Mouse (Mus musculus) hindbrain, embryonic 11.5 days (tissue): ENCODE results near the gene Gm12248. TPM values are rescaled to one million over a fixed set of nuclear protein-coding genes. Genes with fewer than 3 reads are reported as not detected.
"Not testable (repeated sequence)": the region's sequence is repeated elsewhere in the genome, so short reads cannot be mapped to it uniquely, and the experiment has no call there.

Experiments used
- ATAC-seq: fragments of 200-750 bp; cut with Nextera tagmentation; 2 replicates; pipeline ENCODE4 v1.8.0; 2017; ENCODE audit warnings: mild to moderate bottlenecking, moderate TSS enrichment, moderate library complexity; ENCODE audit not compliant: low FRiP score
- DNase-seq: peaks from one replicate; pipeline ENCODE4 v3.0.0-alpha.2; 2015; ENCODE audit warnings: low spot score
- H3K27ac ChIP-seq: fragments of 300-500 bp; sonication (generic); 2 replicates; pipeline ENCODE4 v1.5.1; 2014; ENCODE audit warnings: mild to moderate bottlenecking, low read depth, low read length
- H3K27me3 ChIP-seq: fragments of 300-500 bp; sonication (generic); 2 replicates; pipeline ENCODE4 v1.6.1; 2014; ENCODE audit warnings: mild to moderate bottlenecking, low read length, moderate library complexity, mixed read lengths; ENCODE audit not compliant: control insufficient read depth, insufficient read depth
- H3K36me3 ChIP-seq: fragments of 300-500 bp; sonication (generic); 2 replicates; pipeline ENCODE4 v1.6.1; 2014; ENCODE audit warnings: mild to moderate bottlenecking, low read length, moderate library complexity, mixed read lengths; ENCODE audit not compliant: control insufficient read depth, insufficient read depth
- H3K4me1 ChIP-seq: fragments of 300-500 bp; sonication (generic); replicated peaks from 2 replicates; pipeline ENCODE4 v1.6.1; 2014; ENCODE audit warnings: low read length, mixed read lengths; ENCODE audit not compliant: control insufficient read depth, insufficient read depth
- H3K4me2 ChIP-seq: fragments of 300-500 bp; sonication (generic); replicated peaks from 2 replicates; pipeline ENCODE4 v1.6.1; 2014; ENCODE audit warnings: mild to moderate bottlenecking, low read depth, low read length
- H3K4me3 ChIP-seq: fragments of 300-500 bp; sonication (generic); 2 replicates; pipeline ENCODE4 v1.5.1; 2014; ENCODE audit warnings: low read depth, low read length
- H3K9ac ChIP-seq: fragments of 300-500 bp; sonication (generic); 2 replicates; pipeline ENCODE4 v1.6.1; 2014; ENCODE audit warnings: low read depth, low read length
- H3K9me3 ChIP-seq: fragments of 300-500 bp; sonication (generic); 2 replicates; pipeline ENCODE4 v1.6.1; 2016; ENCODE audit warnings: low read length; ENCODE audit not compliant: control insufficient read depth
- WGBS: fragments of 180-500 bp; shearing (Covaris S2); extraction: QIAGEN DNeasy Blood & Tissue Kit; methylation state at CpG from one replicate; pipeline ENCODE4 v1.1.7; 2014; 5-methylcytosine and 5-hydroxymethylcytosine counted together
- polyA plus RNA-seq: library from polyadenylated mRNA; unstranded; fragments of >200 nt; fragmentation: Nextera tagmentation; extraction: Ambion mirVana; gene quantifications from 2 replicates; pipeline ENCODE4 v1.2.1, GENCODE M21; 2014

Gene Gm12248
- polyA plus RNA-seq, 1 experiment from 2014 or later: not detected

GRCm38 (mm10) chr11:58098366-58098720 is 5.4 kb upstream of the Gm12248 start:
- DNase-seq, H3K36me3 ChIP-seq, ATAC-seq, H3K4me1 ChIP-seq, H3K27ac ChIP-seq, H3K9me3 ChIP-seq, H3K4me2 ChIP-seq, H3K4me3 ChIP-seq, H3K9ac ChIP-seq, H3K27me3 ChIP-seq: not testable (repeated sequence)
- WGBS: 63% methylated on average over 5 of the region's 5 CpGs

DNA sequence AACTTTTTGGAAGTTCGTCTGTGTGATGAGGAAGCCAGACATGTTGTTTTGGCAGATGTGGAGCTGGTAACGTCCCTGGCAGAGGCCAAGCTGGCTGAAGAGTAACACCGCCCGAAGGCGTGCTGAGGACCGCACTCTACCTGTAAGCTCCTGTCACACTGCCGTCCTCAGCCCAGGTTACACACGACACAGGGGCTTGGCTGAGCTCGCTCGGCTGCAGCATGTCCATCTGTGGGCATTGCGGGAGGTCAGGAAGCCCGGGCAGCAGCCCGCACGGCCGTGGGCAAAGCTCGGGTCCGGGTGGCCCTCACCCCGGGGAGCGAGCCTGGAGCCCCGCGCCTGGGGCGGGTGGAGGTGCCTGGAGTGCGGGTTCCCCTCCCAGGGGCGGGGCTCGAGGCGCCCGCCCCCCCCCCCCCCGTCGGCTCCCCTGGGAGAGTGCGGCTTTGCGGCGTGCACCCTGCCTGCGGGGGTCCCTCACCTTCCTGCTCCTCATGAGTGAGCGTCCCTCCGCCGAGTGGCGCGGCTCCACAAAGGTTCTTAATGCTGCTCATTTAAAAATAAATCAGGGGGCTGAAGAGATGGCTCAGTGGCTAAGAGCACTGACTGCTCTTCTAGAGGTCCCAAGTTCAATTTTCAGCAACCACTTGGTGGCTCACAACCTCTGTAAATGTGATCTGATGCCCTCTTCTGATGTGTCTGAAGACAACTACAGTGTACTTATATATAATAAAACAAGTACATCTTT is 4.9 kb upstream of the Gm12248 start:
- Histone ChIP-seq H3K4me1 (0 out of 2 replicates have a peak, but pooled peaks cover 3% of the 10 kb centered on the region), H3K27ac (no peak overlapping the region), H3K36me3 (no peaks in the 10 kb centered on the region), H3K4me3 (peak overlapping the region; percentile 34), H3K4me2 (peak overlapping the region; percentile 66), H3K9me3 (no peaks in the 10 kb centered on the region), H3K27me3 (no peaks in the 10 kb centered on the region; the same call in 1 of the 2 replicates), H3K9ac (peak overlapping the region; percentile 19; the same call in 1 of the 2 replicates)
- WGBS: 3% methylated on average over 30 of the region's 38 CpGs
- no peak for DNase-seq
- ATAC-seq: no peak

DNA sequence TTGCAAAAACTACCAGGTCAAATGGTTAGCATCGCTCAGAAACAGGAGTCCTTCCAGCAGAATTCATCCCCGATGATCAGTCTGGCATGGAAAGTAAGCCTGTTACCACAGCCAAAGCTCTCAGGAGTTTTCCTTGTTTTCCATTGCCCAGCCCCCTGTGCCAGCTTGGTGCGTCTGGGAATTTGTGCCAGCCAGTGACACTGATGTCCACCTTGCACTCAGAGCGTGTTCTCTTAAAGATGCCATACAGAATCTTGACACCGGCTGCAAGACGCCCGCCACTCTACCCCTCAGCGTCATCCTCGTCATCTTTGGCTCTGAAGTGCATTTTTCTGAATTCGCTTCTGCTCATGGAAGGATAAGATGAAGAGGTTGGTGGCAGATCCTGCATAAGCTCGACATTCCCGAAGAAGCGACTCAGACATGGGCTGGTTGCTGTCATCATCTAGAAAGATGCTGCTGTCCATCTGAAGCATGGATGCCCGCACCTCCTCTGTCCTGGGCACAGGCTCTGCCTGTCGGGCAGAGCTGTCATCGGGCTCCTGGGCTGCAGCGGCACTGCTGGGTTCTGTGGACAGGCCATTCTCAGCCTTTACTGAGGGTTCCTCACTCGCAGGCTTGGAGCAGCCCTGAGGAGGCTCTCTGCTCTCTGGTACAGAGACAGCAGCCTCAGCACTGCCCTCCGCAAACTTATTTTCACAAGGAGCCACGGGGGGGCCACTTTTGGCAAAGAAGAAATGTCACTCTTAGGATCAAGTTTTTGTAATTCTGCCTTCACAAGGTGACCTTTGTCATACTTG is 4.1 kb upstream of the Gm12248 start:
- Histone ChIP-seq H3K9me3 (no peaks in the 10 kb centered on the region), H3K9ac (no peak overlapping the region), H3K4me2 (peak overlapping the region; percentile 66; the same call in 1 of the 2 replicates), H3K4me1 (0 out of 2 replicates have a peak, but pooled peaks cover 3% of the 10 kb centered on the region), H3K4me3 (no peak overlapping the region), H3K36me3 (no peaks in the 10 kb centered on the region), H3K27me3 (no peaks in the 10 kb centered on the region; the same call in 1 of the 2 replicates), H3K27ac (no peak overlapping the region)
- ATAC-seq (no peak), DNase-seq (no peak)
- 53% methylated on average over 20 of the region's 20 CpGs for WGBS

- ATAC-seq (no peak), DNase-seq (no peak)
- Histone ChIP-seq H3K9ac (no peak overlapping the region), H3K27ac (no peak overlapping the region), H3K9me3 (no peaks in the 10 kb centered on the region), H3K27me3 (no peaks in the 10 kb centered on the region; the same call in 1 of the 2 replicates), H3K4me1 (0 out of 2 replicates have a peak, but pooled peaks cover 3% of the 10 kb centered on the region), H3K36me3 (no peaks in the 10 kb centered on the region), H3K4me3 (no peak overlapping the region), H3K4me2 (no peak overlapping the region)
- WGBS: 89% methylated on average over 5 of the region's 5 CpGs
Measured at GRCm38 (mm10) chr11:58096160-58096559, 3.2 kb upstream of the Gm12248 start.

- Histone ChIP-seq H3K9me3 (no peaks in the 10 kb centered on the region), H3K36me3 (no peaks in the 10 kb centered on the region), H3K9ac (no peak overlapping the region), H3K4me1 (0 out of 2 replicates have a peak, but pooled peaks cover 3% of the 10 kb centered on the region), H3K4me3 (no peak overlapping the region), H3K27me3 (no peaks in the 10 kb centered on the region; the same call in 1 of the 2 replicates), H3K27ac (no peak overlapping the region), H3K4me2 (no peak overlapping the region)
- 68% methylated on average over 1 of the region's 1 CpGs for WGBS
- no peak for DNase-seq
- ATAC-seq: no peak
Measured at GRCm38 (mm10) chr11:58095561-58095960, 2.6 kb upstream of the Gm12248 start.

- H3K9me3 ChIP-seq: no peaks in the 10 kb centered on the region
- DNase-seq (no peak), ATAC-seq (no peak)
- H3K9ac ChIP-seq: no peak overlapping the region
- 78% methylated on average over 4 of the region's 4 CpGs for WGBS
- H3K36me3 ChIP-seq: no peaks in the 10 kb centered on the region
- no peak overlapping the region for H3K4me2 ChIP-seq
- H3K27me3 ChIP-seq: no peaks in the 10 kb centered on the region; the same call in 1 of the 2 replicates
- no peak overlapping the region for H3K4me3 ChIP-seq
- H3K4me1 ChIP-seq: 0 out of 2 replicates have a peak, but pooled peaks cover 3% of the 10 kb centered on the region
- H3K27ac ChIP-seq: no peak overlapping the region
Measured at GRCm38 (mm10) chr11:58094766-58095165, 1.8 kb upstream of the Gm12248 start.

GRCm38 (mm10) chr11:58092541-58092940 is 393 bp downstream of the Gm12248 start:
- Histone ChIP-seq H3K9ac (no peak overlapping the region), H3K4me1 (no peaks in the 10 kb centered on the region), H3K9me3 (no peaks in the 10 kb centered on the region), H3K27me3 (no peaks in the 10 kb centered on the region; the same call in 1 of the 2 replicates), H3K4me2 (no peak overlapping the region), H3K4me3 (no peak overlapping the region), H3K27ac (no peak overlapping the region), H3K36me3 (no peaks in the 10 kb centered on the region)
- WGBS: 47% methylated on average over 4 of the region's 4 CpGs
- no peak for ATAC-seq
- no peak for DNase-seq

DNA sequence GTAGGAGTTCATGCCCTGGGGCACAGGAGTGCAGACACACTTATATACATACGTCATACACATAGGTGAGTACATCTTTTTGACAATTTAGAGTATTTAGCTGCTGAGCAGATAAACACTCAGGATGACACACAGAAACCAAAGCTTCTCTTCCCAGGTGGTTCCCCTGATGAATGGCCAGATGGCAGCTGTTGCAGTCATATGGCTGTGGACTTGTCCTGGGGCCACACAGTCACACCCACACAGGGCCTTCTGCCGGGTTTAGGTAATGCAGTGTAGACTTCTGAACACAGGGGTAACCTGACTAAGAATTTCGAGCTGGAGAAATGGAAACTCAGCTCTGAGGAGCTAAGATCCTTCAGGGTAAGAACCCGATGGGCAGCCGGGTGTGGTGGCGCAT is 11.2 kb downstream of the Gm12248 start:
- H3K27ac ChIP-seq: no peak overlapping the region
- H3K9ac ChIP-seq: no peak overlapping the region
- no peak overlapping the region for H3K4me3 ChIP-seq
- no peaks in the 10 kb centered on the region for H3K9me3 ChIP-seq
- DNase-seq (no peak), ATAC-seq (no peak)
- no peaks in the 10 kb centered on the region for H3K4me1 ChIP-seq
- H3K4me2 ChIP-seq: no peak overlapping the region
- WGBS: 84% methylated on average over 6 of the region's 6 CpGs
- H3K36me3 ChIP-seq: no peaks in the 10 kb centered on the region
- H3K27me3 ChIP-seq: no peaks in the 10 kb centered on the region
